Mouse (Mus musculus) Muller cell, postnatal 12 days (primary cell): ENCODE measurements around the gene Cul9.
A peak's percentile ranks its signal among the peaks of the same experiment; 100 is the strongest.
"Not testable (repeated sequence)": the region's sequence is repeated elsewhere in the genome, so short reads cannot be mapped to it uniquely, and the experiment has no call there.

Experiments used
- DNase-seq: peaks from one replicate; pipeline ENCODE4 v3.0.0-alpha.2; 2015; ENCODE audit errors: inconsistent ontology term

Cul9 gene

GRCm38 (mm10) chr17:46503847-46504638 lies 42.1 kb downstream of the Cul9 start:
- no peak for DNase-seq

DNA sequence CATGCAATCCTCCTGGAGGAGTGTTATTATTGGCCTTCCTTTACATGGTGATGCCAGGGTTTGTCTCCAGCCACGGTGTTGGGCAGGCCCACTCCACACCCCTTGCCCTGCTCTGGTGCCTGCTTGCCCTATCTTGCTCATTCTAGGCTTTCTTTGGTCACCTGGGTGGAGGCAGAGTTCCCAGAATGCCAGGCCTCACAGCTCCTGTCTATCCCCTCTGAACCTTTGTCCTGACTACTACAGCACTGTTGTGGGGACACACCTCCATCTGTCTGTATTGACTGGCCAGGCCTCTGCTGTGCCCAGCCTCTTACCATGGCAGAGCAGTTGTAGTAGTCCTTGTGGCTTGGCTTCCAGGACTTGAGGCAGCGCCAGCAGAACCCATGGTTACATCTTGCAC lies 43.4 kb downstream of the Cul9 start:
- no peak for DNase-seq

- peak; percentile 64 for DNase-seq
These were observed 48.2 kb downstream of the Cul9 start for GRCm38 (mm10) chr17:46497956-46498355.

- peak; percentile 92 for DNase-seq
These were observed 49.4 kb downstream of the Cul9 start, which contains the start of gene Dnph1 for GRCm38 (mm10) chr17:46496623-46497434. Dnph1 (plus strand) TSS chr17:46496711.

- DNase-seq, result not testable (repeated sequence)
These were observed 50.1 kb downstream of the Cul9 start for GRCm38 (mm10) chr17:46496081-46496480.

DNA sequence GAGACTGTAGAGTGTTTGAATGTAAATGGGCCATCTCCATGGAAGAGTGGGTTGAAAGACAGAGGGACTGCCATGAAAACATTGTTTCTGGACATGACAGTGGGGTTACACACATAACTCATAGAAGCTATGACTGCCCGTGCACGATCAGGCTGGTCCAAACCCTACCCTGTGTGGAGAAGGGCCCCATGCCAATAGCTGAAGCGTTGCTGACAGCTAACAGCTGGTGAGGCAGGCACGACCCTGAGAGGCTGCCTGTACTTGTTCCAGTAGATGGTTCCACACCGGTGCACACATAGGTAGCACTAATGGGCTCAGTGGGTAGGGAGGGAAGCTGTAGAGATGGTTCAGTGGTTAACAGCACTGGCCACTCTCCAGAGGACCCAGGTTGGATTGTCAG lies 50.7 kb downstream of the Cul9 start:
- DNase-seq, result no peak

DNA sequence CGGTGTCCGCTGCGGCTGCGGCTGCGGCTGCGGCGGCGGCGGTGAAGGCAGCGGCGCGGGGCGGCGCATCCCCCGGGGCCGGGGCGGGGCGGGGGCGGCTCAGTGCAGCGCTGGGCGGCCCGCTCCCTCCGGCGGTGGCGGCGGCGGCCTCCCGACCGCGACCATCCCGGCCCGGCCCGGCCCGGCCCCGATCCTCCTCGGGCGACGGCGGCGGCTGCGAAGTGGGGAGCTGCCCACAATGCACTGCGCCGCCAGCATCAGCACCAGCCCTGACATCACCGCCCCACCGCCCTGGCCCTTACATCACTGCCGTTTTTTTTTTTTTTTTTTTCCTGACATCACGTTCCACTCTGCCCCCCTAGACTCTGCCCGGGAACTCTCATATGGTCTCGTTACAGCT lies 58.8 kb downstream of the Cul9 start, which contains the start of gene Ttbk1:
Ttbk1 (minus strand) TSS at position 245 of the 400 bp plus-strand sequence.
- peak; percentile 29 for DNase-seq

GRCm38 (mm10) chr17:46486995-46487394 lies 59.2 kb downstream of the Cul9 start:
- DNase-seq, result no peak

DNA sequence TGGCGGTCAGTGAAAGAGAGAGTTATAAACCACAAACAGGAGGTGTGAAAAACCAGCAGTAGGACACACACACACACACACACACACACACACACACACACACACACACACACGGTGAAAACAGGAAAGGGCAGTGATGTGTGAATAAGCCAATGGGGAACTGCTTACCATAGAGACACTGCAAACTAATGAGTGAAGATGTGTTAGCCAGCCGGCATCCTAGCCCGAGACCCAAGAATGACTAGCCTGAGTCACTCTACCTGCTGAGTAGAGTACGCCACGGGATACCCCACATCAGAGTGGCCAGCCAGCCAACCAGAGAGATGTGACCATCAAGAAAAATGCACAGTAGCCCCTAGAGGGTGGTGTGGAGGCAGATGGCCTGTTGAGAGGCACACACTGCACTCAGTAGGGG lies 61.7 kb downstream of the Cul9 start:
- DNase-seq, result peak; percentile 7

DNA sequence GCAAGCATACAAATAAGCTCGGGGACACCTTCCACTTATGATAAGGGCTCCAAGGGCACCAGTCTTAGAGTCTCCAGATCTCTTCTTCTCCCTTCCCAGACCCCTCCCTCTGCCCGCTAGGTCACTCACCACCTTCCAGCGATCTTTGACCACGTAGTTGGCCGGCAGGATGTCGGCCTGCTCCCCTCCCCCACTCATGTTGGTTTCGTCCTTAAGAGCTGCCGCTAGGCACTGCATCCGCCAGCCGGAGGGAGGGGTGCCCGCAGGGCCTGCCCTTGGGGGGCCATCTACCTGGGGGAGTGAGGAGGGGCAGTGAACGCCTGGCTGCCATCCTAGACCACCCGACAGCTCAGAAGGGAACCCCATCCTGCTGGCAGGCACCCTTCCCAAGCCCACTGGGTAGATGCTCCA lies 62.2 kb downstream of the Cul9 start:
- DNase-seq, result peak; percentile 37

DNA sequence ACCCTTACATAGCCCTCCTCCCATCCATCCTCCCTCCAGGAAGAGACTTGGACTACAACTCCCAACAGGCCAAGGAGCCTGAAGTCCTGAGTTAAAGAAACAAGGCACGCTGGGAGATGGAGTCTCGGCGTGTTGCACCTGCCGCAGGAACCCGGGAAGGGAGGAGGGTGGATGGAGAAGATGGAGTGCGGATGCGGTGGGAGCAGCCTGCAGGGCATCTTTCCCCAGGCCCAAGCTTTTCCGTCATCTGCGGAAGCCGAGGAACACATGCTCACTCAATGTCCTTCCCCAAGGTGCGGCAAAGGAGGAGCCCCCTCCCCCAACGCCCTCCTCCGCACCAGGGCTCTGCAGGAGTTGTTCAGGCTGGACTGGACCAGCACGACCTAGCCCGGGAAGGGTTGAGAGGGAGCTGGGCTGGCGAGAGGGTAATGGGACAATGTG lies 62.6 kb downstream of the Cul9 start:
- DNase-seq, result peak; percentile 55

DNA sequence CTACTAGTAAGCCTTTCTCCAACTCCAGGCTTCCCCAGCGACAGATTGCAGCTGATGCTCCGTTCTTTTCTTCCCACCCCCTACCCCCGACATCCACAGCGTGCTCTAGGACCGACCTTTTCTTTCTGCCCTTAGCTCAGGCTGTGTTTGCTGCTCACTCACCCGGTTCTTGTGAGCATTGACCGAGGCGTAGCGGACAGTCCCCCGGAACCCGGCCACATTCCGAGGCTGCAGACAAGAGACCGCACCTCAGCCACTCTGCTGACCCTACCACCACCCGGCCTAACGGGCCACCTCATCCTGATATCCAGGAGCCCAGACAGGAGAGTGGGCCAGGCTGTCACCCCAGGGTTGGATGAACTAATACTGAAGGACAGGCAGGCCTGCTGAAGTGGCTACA lies 68.9 kb downstream of the Cul9 start:
- DNase-seq, result no peak

GRCm38 (mm10) chr17:46476601-46477000 lies 69.6 kb downstream of the Cul9 start:
- DNase-seq, result no peak

GRCm38 (mm10) chr17:46467830-46468229 lies 78.4 kb downstream of the Cul9 start:
- DNase-seq, result no peak

GRCm38 (mm10) chr17:46462226-46462625 lies 84.0 kb downstream of the Cul9 start:
- DNase-seq, result no peak

DNA sequence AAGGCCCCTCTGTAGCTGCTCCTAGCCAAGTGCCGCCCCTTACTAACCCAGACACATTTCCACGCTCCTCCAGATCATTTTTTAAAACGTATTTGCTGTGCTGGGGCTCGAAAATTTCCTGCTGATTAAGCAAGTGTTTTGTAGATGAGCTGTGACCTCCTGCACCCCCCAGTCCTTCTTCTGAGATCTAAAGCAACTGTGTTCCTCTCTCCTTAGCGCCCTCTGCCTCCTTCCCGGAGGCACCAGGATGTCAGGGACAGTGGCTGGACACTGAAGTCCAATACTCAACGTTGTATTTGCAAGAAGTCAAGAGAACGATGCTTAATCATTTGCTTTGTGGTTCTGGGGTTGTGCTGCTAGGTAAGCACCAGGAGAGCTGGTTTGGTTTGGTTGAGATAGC lies 84.8 kb downstream of the Cul9 start:
- DNase-seq, result no peak

DNA sequence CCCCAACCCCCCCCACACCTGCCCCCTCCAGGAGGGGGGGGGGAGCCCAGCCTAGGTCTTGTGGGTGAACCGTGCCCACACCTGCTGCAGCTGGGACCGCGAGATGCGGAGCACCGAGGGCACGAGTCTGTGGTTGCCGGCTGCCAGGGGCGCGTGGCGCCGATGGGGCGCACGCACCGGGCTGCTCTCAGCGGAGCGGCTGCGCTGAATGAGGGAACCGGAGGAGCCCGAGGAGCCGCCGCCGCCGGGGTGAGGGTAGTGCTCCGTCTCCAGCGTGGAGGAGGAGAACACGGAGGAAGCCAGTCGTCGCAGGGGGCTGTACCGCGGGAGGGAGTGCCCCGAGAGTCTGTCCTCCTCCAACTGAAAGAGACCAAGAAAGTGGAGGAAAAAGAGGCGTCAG lies 85.5 kb downstream of the Cul9 start:
- DNase-seq, result no peak

DNA sequence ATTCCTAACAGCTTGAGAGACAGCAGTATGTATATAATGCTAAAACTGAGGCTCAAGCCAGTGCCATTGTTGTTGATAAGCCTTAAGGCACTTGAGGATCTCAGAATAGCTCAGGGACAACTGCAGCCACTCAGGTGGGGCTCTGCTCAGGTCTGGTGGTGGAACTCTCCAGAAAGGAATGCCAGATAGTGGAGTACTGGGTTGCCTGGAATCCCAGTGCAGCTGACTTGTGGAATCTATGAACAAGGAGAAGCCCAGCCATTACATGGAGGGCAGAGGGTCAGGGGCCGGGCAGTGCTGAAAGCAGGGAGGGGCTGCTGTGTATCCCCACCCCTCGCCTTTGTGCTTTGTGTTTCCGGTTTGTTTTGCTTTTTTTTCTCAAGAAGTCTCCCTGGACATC lies 87.7 kb downstream of the Cul9 start:
- DNase-seq, result no peak

- no peak for DNase-seq
These were observed 88.4 kb downstream of the Cul9 start for GRCm38 (mm10) chr17:46457791-46458190.

GRCm38 (mm10) chr17:46455110-46455691 lies 91.0 kb downstream of the Cul9 start:
- DNase-seq, result peak; percentile 60

- DNase-seq, result no peak
These were observed 91.6 kb downstream of the Cul9 start for GRCm38 (mm10) chr17:46454539-46454938.

DNA sequence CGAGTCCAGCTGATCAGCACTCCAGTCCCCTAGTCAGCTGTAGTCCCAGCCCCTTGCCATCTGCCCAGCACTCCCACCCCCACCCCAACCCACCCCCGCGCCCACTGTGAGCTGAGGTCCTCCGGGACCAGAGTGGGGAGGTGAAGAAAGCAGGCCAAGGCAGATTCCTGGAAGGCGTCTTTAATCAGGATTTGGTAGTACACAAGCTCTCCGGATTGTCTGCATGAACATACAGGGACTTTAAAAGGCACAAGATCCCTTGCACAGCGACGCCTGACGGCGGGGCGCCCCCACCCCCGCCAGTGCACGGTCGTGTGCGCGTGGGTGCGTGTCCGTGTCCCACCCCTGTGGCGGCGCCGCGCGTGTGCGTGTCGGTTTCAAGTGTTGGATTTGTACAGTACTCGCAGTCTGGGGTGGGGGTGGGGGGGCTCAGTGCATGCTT lies 92.2 kb downstream of the Cul9 start:
- no peak for DNase-seq
